20 mouse cellular contexts compared by ENCODE assay signal in the genomic region with DNA sequence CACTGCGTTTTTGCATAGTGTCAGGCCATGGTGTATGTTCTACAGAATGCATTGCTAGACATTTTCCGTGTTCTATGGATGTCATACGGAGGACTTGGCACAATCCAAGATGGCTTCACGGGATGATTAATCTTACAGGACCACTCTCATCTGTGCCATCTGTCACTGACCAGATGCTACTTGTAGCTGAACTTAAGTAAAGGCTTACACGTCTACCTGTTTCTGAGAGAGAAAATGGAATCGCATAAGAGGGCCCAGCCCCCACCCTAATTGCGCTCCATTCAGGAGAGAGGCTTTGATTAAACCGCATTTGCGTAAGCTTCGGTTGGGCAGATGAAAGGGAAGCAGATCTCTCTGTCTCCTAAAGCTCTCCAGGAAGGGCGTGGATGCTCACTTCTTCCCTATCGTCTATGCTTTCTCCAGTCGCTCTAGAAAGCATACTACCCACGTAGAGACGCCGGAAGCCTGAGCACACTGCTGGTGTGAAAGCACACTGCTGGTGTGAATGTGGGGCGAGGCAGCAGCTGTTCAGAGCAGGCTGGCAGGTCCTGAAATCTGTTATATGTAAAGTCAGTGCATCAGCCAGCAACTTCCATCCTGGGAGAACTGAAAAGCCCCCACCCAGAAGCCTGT.
DNase-seq lines count a peak whose midpoint lies in the region; ATAC-seq and TF ChIP-seq lines count a peak whose summit lies in the region.
"Had no signal": no experiment of that assay in that cellular context is flagged by ENCODE, and none has a peak within 500 bp of the region (broad histone marks: within the 10 kb centered on the region; RNA-seq: fewer than 3 reads in every experiment).

No protein-coding gene starts in this region.

- intact Hi-C loops in gastrocnemius, postnatal 36 days (cut with DNase I) = no loop called here

- no peaks in the 10 kb centered on the region for H3K9me3 ChIP-seq in hindbrain, embryonic 15.5 days
- peaks cover 5% of the 10 kb centered on the region; the same call in 1 of the 2 replicates for H3K9me3 ChIP-seq in hindbrain, embryonic 13.5 days
- no peaks in the 10 kb centered on the region for H3K9me3 ChIP-seq in hindbrain, postnatal 0 days (ENCODE audit: low read length)
- 0 out of 2 replicates have a peak, but pooled peaks cover 6% of the 10 kb centered on the region for H3K9me3 ChIP-seq in lung, postnatal 0 days (ENCODE audit: low read length)
- H3K9me3 ChIP-seq: liver, embryonic 15.5 days had no signal

- no peak overlapping the region for H3K9ac ChIP-seq in hindbrain, embryonic 15.5 days
- no peak overlapping the region for H3K9ac ChIP-seq in hindbrain, embryonic 13.5 days
- H3K9ac ChIP-seq in hindbrain, postnatal 0 days (replicated peaks; ENCODE audit: low read length) = no peak overlapping the region
- no peak overlapping the region for H3K9ac ChIP-seq in lung, postnatal 0 days (replicated peaks; ENCODE audit: low read depth)
- H3K9ac ChIP-seq: embryonic facial prominence, embryonic 13.5 days; liver, embryonic 15.5 days; neural tube, embryonic 12.5 days had no signal

- H3K4me2 ChIP-seq in hindbrain, embryonic 15.5 days = no peak overlapping the region
- H3K4me2 ChIP-seq in hindbrain, embryonic 13.5 days = no peak overlapping the region
- no peak overlapping the region for H3K4me2 ChIP-seq in hindbrain, postnatal 0 days (ENCODE audit: low read depth, low read length)
- no peak overlapping the region for H3K4me2 ChIP-seq in lung, postnatal 0 days (replicated peaks; ENCODE audit: low read depth, low read length)
- H3K4me2 ChIP-seq: embryonic facial prominence, embryonic 13.5 days; liver, embryonic 15.5 days; neural tube, embryonic 12.5 days had no signal

- WGBS in hindbrain, embryonic 15.5 days = 66% methylated on average over 17 of the region's 17 CpGs
- WGBS in hindbrain, embryonic 13.5 days = 73% methylated on average over 17 of the region's 17 CpGs
- 62% methylated on average over 17 of the region's 17 CpGs for WGBS in hindbrain, postnatal 0 days
- 81% methylated on average over 17 of the region's 17 CpGs for WGBS in lung, postnatal 0 days

- DNase-seq in ES-CJ7 (ENCODE audit: low read depth, low spot score) (peak; percentile 36), R1 (ENCODE audit: low read depth, low spot score) (peak; percentile 27)
- peak; percentile 54 for DNase-seq in hindbrain, postnatal 0 days (ENCODE audit: low spot score)
- DNase-seq in lung, postnatal 0 days (ENCODE audit: low spot score) = no peak
- no peak for DNase-seq in gastrocnemius, postnatal 36 days
- DNase-seq: adrenal gland, adult 8-10 months; cerebellum, adult 18-20 months; gastrocnemius, postnatal 14 days; heart, postnatal 10 days; kidney, adult 8-10 months; lung, postnatal 10 days; thymus, postnatal 25 days had no signal

- no peak for TF ChIP-seq EP300 in lung, postnatal 0 days (IDR thresholded peaks at IDR 0.05)

- H3K4me3 ChIP-seq in hindbrain, embryonic 15.5 days = no peak overlapping the region
- H3K4me3 ChIP-seq in hindbrain, embryonic 13.5 days = no peak overlapping the region
- no peak overlapping the region for H3K4me3 ChIP-seq in hindbrain, postnatal 0 days (ENCODE audit: low read length)
- H3K4me3 ChIP-seq in lung, postnatal 0 days (ENCODE audit: low read depth, low read length) = no peak overlapping the region
- H3K4me3 ChIP-seq: embryonic facial prominence, embryonic 13.5 days; liver, embryonic 15.5 days; megakaryocyte, embryonic 14.5 days; neural tube, embryonic 12.5 days had no signal

- ATAC-seq in hindbrain, embryonic 15.5 days (ENCODE audit: low FRiP score, low read depth) = no peak
- no peak for ATAC-seq in hindbrain, embryonic 13.5 days (ENCODE audit: low FRiP score)
- ATAC-seq in hindbrain, postnatal 0 days = no peak
- ATAC-seq in lung, postnatal 0 days = no peak
- ATAC-seq: inflammation-experienced regulatory T-cells, adult 6 months had no signal

- H3K4me1 ChIP-seq in hindbrain, embryonic 15.5 days (replicated peaks) = peaks cover 18% of the 10 kb centered on the region
- H3K4me1 ChIP-seq in hindbrain, embryonic 13.5 days (replicated peaks) = peaks cover 22% of the 10 kb centered on the region
- peaks cover 14% of the 10 kb centered on the region for H3K4me1 ChIP-seq in hindbrain, postnatal 0 days (ENCODE audit: insufficient read depth, low read length)
- no peaks in the 10 kb centered on the region for H3K4me1 ChIP-seq in lung, postnatal 0 days (ENCODE audit: insufficient read depth, low read depth, low read length)

- no peaks in the 10 kb centered on the region for H3K36me3 ChIP-seq in hindbrain, embryonic 15.5 days
- peaks cover 3% of the 10 kb centered on the region; the same call in 1 of the 2 replicates for H3K36me3 ChIP-seq in hindbrain, embryonic 13.5 days
- no peaks in the 10 kb centered on the region for H3K36me3 ChIP-seq in hindbrain, postnatal 0 days (ENCODE audit: insufficient read depth, low read length)
- H3K36me3 ChIP-seq in lung, postnatal 0 days (ENCODE audit: insufficient read depth, low read length) = no peaks in the 10 kb centered on the region; the same call in 1 of the 2 replicates
- H3K36me3 ChIP-seq: embryonic facial prominence, embryonic 13.5 days; G1E; liver, embryonic 15.5 days; neural tube, embryonic 12.5 days had no signal

- H3K27me3 ChIP-seq in hindbrain, embryonic 15.5 days = no peaks in the 10 kb centered on the region
- no peaks in the 10 kb centered on the region for H3K27me3 ChIP-seq in hindbrain, embryonic 13.5 days
- H3K27me3 ChIP-seq in hindbrain, postnatal 0 days (ENCODE audit: insufficient read depth, low read length) = no peaks in the 10 kb centered on the region
- no peaks in the 10 kb centered on the region for H3K27me3 ChIP-seq in lung, postnatal 0 days (replicated peaks; ENCODE audit: insufficient read depth, low read length)
- H3K27me3 ChIP-seq: embryonic facial prominence, embryonic 13.5 days; liver, embryonic 15.5 days; neural tube, embryonic 12.5 days had no signal

- no peak for TF ChIP-seq CTCF in hindbrain, postnatal 0 days (IDR thresholded peaks at IDR 0.05; ENCODE audit: low read depth)
- no peak for TF ChIP-seq CTCF in lung, postnatal 0 days (IDR thresholded peaks at IDR 0.05)

- peak overlapping the region; percentile 52; the same call in 1 of the 2 replicates for H3K27ac ChIP-seq in hindbrain, embryonic 15.5 days (replicated peaks)
- H3K27ac ChIP-seq in hindbrain, embryonic 13.5 days = no peak overlapping the region
- peak overlapping the region; percentile 38; the same call in 1 of the 2 replicates for H3K27ac ChIP-seq in hindbrain, postnatal 0 days
- no peak overlapping the region for H3K27ac ChIP-seq in lung, postnatal 0 days (ENCODE audit: low read length)
- H3K27ac ChIP-seq: embryonic facial prominence, embryonic 13.5 days; liver, embryonic 15.5 days; neural tube, embryonic 12.5 days had no signal

Comparison
In these comparisons a context has a peak if more than half of its experiments do, and no peak if none do; other contexts are left out.
1. H3K27ac ChIP-seq: peak in hindbrain, embryonic 15.5 days (single experiment) and hindbrain, postnatal 0 days (single experiment); none in hindbrain, embryonic 13.5 days (single experiment) and lung, postnatal 0 days (single experiment).
2. DNase-seq: peak in ES-CJ7 (single experiment), R1 (single experiment) and hindbrain, postnatal 0 days (single experiment); none in lung, postnatal 0 days (single experiment) and gastrocnemius, postnatal 36 days (0 of 2).